In the genomic region with DNA sequence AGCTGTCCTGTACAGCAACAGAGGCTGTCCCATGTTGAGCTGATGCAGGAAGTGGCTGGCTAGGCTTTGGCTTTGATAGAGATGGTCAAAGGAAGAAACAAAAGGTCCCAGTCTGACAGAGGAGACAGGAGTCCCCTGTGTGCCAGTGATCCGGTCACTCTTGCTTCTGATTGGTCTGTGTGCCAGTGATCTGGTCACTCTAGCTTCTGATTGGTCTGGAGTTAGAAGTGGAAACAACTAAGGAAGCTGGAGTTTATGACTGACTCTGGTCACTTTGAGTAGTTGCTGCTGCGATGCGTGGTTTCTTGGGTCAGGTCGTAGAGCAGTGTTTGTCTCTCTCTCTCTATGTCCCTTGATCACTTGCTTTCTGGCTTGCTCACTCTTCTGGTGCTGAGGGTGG, we compare ENCODE assay signal across 18 mouse cellular contexts. TPM values are rescaled to one million over a fixed set of nuclear protein-coding genes. Genes with fewer than 3 reads are reported as not detected.
"Had no signal": no experiment of that assay in that cellular context is flagged by ENCODE, and none has a peak within 500 bp of the region (broad histone marks: within the 10 kb centered on the region; RNA-seq: fewer than 3 reads in every experiment).

No protein-coding gene starts in this region.

- H3K9me3 ChIP-seq: liver, embryonic 15.5 days; megakaryocyte, embryonic 14.5 days; midbrain, embryonic 13.5 days; midbrain, embryonic 15.5 days; neural tube, embryonic 12.5 days; stomach, embryonic 15.5 days had no signal

- DNase-seq: liver, postnatal 0 days; lung, embryonic 14.5 days; lung, postnatal 10 days; lung, postnatal 36 days; right cerebral cortex, postnatal 14 days; spleen, adult 18-20 months; thymus, adult 2 months; thymus, postnatal 25 days; thymus, postnatal 4 days had no signal

- H3K4me1 ChIP-seq: midbrain, embryonic 13.5 days; midbrain, embryonic 15.5 days; neural tube, embryonic 12.5 days had no signal

- H3K27me3 ChIP-seq: midbrain, embryonic 13.5 days; midbrain, embryonic 15.5 days; neural tube, embryonic 12.5 days; stomach, embryonic 15.5 days had no signal

- H3K4me3 ChIP-seq: liver, embryonic 15.5 days; midbrain, embryonic 13.5 days; midbrain, embryonic 15.5 days; neural tube, embryonic 12.5 days; stomach, embryonic 15.5 days had no signal

- H3K27ac ChIP-seq: liver, embryonic 15.5 days; macrophage; midbrain, embryonic 13.5 days; midbrain, embryonic 15.5 days; neural tube, embryonic 12.5 days; stomach, postnatal 0 days had no signal

- ATAC-seq: midbrain, embryonic 13.5 days; midbrain, embryonic 15.5 days had no signal

RNA-seq across cellular contexts. Expression of gene Gcgr, which starts 28.8 kb away (rescaled TPM):
- polyA plus RNA-seq: midbrain, embryonic 11.5 days had no signal
